Mouse (Mus musculus) kidney, adult 2 months (tissue): ENCODE results near the gene Gm28048. TPM values are rescaled to one million over a fixed set of nuclear protein-coding genes. Genes with fewer than 3 reads are reported as not detected.
A peak's percentile ranks its signal among the peaks of the same experiment; 100 is the strongest.

ENCODE experiments used
- DNase-seq: peaks from one replicate; pipeline ENCODE4 v3.0.0; 2021
- H3K27ac ChIP-seq: fragments of 200-500 bp; 2 replicates; pipeline ENCODE4 v1.5.1; 2012; ENCODE audit warnings: low read depth, low read length, control low read depth, inconsistent platforms; ENCODE audit not compliant: insufficient read depth
- H3K27me3 ChIP-seq: fragments of 200-500 bp; replicated peaks from 2 replicates; pipeline ENCODE4 v1.6.1; 2012; ENCODE audit warnings: mild to moderate bottlenecking, moderate library complexity, low read length, inconsistent platforms; ENCODE audit not compliant: control insufficient read depth, insufficient read depth
- H3K36me3 ChIP-seq: fragments of 200-500 bp; 2 replicates; pipeline ENCODE4 v1.6.1; 2012; ENCODE audit warnings: mild to moderate bottlenecking, moderate library complexity, low read length, inconsistent platforms; ENCODE audit not compliant: control insufficient read depth, insufficient read depth
- H3K4me1 ChIP-seq: fragments of 200-500 bp; 2 replicates; pipeline ENCODE4 v1.6.1; 2011; ENCODE audit warnings: low read length; ENCODE audit not compliant: control insufficient read depth, insufficient read depth
- H3K4me3 ChIP-seq: fragments of 200-500 bp; 2 replicates; pipeline ENCODE4 v1.5.1; 2011; ENCODE audit warnings: mild to moderate bottlenecking, low read depth, low read length, control low read depth; ENCODE audit not compliant: insufficient read depth
- CTCF ChIP-seq: fragments of 200-500 bp; conservative IDR thresholded peaks from 2 replicates; pipeline ENCODE4 v1.5.1; 2011; ENCODE audit warnings: low read depth, mild to moderate bottlenecking, control low read depth, low read length, moderate library complexity, mixed read lengths; ENCODE audit not compliant: insufficient read depth, insufficient read length
- POLR2A ChIP-seq: fragments of 200-500 bp; IDR thresholded peaks from one replicate; pipeline ENCODE4 v1.6.1; 2011; ENCODE audit warnings: low read depth, low read length, control low read depth
- WGBS: fragments of 180-500 bp; shearing (Covaris S2); methylation state at CpG from one replicate; pipeline ENCODE4 v1.1.7; 2018; 5-methylcytosine and 5-hydroxymethylcytosine counted together
- polyA plus RNA-seq: library from polyadenylated mRNA; depleted of rRNA; stranded (reverse); fragments of >200 nt; gene quantifications from 2 replicates; pipeline ENCODE4 v1.2.3, GENCODE M21; 2012

Gm28048 gene
- polyA plus RNA-seq, 1 experiment, result 1.7 TPM

- peaks cover 9% of the 10 kb centered on the region for H3K4me1 ChIP-seq
- no peaks in the 10 kb centered on the region for H3K36me3 ChIP-seq
- TF ChIP-seq POLR2A (no peak), CTCF (no peak)
- DNase-seq, result no peak
- H3K27me3 ChIP-seq, result no peaks in the 10 kb centered on the region
- no peak overlapping the region for H3K4me3 ChIP-seq
- no peak overlapping the region for H3K27ac ChIP-seq
- WGBS, result 44% methylated on average over 1 of the region's 1 CpGs
Observed at GRCm38 (mm10) chr11:22978711-22979110, 3.2 kb downstream of the Gm28048 start.

DNA sequence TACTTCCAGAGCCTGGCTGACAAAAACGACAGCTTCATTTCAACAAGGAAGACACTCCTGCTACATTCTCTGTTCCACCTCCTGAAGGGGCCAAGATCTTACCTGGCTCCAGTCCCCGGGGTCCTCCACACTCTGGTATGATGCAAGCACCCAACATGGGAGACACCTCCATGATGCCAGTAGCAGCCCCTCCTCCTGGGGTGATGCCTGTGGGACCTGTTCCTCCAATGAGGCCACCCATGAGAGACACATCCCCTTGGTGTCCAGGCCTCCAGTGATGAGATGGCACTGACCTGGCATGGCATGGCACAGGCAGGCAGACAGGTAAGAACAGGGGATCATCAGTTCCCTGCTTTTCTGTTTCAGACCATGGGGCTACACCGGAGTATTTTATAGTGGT is 3.7 kb downstream of the Gm28048 start:
- TF ChIP-seq POLR2A, result no peak
- TF ChIP-seq CTCF, result no peak
- no peaks in the 10 kb centered on the region for H3K36me3 ChIP-seq
- peaks cover 9% of the 10 kb centered on the region for H3K4me1 ChIP-seq
- DNase-seq, result no peak
- H3K27ac ChIP-seq, result no peak overlapping the region
- 84% methylated on average over 3 of the region's 3 CpGs for WGBS
- no peak overlapping the region for H3K4me3 ChIP-seq
- H3K27me3 ChIP-seq, result no peaks in the 10 kb centered on the region

DNA sequence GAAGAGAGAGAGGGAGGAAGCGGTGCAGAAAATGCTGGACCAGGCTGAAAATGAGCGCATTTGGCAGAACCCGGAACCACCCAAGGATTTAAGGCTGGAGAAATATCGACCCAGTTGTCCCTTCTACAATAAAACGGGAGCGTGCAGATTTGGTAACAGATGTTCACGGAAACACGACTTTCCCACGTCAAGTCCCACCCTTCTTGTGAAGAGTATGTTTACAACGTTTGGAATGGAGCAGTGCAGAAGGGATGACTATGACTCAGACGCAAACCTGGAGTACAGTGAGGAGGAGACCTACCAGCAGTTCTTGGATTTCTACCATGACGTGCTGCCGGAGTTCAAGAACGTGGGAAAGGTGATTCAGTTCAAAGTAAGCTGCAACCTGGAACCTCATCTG is 8.3 kb downstream of the Gm28048 start:
- H3K36me3 ChIP-seq, result no peaks in the 10 kb centered on the region
- no peak for TF ChIP-seq CTCF
- no peak for TF ChIP-seq POLR2A
- 50% methylated on average over 14 of the region's 14 CpGs for WGBS
- DNase-seq, result no peak
- H3K27me3 ChIP-seq, result no peaks in the 10 kb centered on the region
- no peak overlapping the region for H3K27ac ChIP-seq
- peaks cover 4% of the 10 kb centered on the region; the same call in 1 of the 2 replicates for H3K4me1 ChIP-seq
- peak overlapping the region; percentile 53 for H3K4me3 ChIP-seq

GRCm38 (mm10) chr11:22972746-22973526 is 9.0 kb downstream of the Gm28048 start:
- TF ChIP-seq POLR2A (peak; percentile 22), CTCF (no peak)
- peaks cover 4% of the 10 kb centered on the region; the same call in 1 of the 2 replicates for H3K4me1 ChIP-seq
- DNase-seq, result peak; percentile 93
- H3K4me3 ChIP-seq, result peak overlapping the region; percentile 84
- peak overlapping the region; percentile 48; the same call in 1 of the 2 replicates for H3K27ac ChIP-seq
- no peaks in the 10 kb centered on the region for H3K27me3 ChIP-seq
- no peaks in the 10 kb centered on the region for H3K36me3 ChIP-seq
- WGBS, result 52% methylated on average over 42 of the region's 46 CpGs

DNA sequence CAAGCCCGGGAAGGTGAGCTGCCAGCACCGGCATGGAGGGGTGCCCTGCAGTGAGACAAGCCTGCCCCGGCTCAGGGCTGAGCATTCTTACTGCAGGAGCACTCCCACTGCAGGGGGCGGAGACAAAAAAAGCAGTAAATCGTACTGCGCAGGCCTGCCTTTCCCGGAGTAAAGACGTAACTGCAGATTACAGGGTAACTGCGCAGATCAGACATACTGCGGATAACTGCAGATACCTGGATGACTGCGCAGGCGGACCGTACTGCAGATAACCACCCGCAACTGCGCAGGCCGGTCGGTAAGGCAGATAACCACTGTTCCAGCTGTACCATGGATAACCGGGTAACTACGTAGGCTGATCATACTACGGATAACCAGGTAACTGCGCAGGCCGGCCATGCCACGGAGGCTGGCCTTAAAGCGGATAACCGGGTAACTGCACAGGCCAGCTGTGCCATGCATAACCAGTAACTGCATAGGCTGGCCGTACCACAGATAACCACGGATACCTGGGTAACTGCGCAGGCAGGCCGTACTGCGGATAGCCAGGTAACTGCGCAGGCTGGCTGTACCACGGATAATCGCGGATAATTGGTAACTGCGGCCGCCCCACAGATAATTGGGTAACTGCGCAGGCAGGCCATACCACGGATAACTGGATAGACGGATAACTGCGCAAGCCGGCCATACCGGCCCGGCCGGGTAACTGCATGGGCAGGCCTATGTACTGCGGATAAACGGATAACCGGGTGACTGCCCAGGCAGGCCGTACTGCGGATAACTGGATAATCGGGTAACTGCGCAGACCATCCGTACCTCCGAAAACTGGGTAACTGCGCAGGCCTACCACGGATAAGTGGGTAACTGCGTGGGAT is 9.8 kb downstream of the Gm28048 start, which contains the start of gene Zrsr1:
Gene Zrsr1 (plus strand): TSS at position 171 of the 875 bp plus-strand sequence.
- Histone ChIP-seq H3K27ac (peak within 1 kb of the TSS; percentile 51), H3K27me3 (no peaks in the 10 kb centered on the region), H3K36me3 (no peaks in the 10 kb centered on the region), H3K4me1 (peaks cover 4% of the 10 kb centered on the region; the same call in 1 of the 2 replicates), H3K4me3 (peak within 1 kb of the TSS; percentile 84)
- peak; percentile 89 for DNase-seq
- TF ChIP-seq POLR2A (peak; percentile 87), CTCF (no peak)
- 57% methylated on average over 56 of the region's 56 CpGs for WGBS

DNA sequence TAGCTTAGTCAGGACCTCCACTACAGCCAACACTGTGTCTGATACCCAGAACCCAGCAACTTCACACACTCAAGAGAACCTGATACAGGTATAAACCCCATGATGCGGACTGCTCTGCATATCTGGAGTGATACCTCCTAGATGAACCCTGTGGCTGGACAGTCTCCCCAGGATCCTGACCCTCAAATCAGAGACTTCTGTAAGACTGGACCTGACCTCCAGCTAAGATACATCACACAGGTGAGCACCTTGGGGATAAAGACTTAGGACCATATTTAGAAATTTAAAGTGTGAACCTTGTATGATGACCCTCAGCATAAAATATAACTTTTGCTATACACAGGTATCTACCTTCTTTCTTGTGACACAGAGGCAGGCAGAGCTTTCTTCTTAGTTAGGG is 11.3 kb downstream of the Gm28048 start:
- peaks cover 2% of the 10 kb centered on the region; the same call in 1 of the 2 replicates for H3K4me1 ChIP-seq
- H3K27me3 ChIP-seq, result no peaks in the 10 kb centered on the region; the same call in 1 of the 2 replicates
- no peak overlapping the region for H3K4me3 ChIP-seq
- TF ChIP-seq CTCF (no peak), POLR2A (no peak)
- no peak for DNase-seq
- 97% methylated on average over 1 of the region's 1 CpGs for WGBS
- H3K27ac ChIP-seq, result no peak overlapping the region
- no peaks in the 10 kb centered on the region for H3K36me3 ChIP-seq

DNA sequence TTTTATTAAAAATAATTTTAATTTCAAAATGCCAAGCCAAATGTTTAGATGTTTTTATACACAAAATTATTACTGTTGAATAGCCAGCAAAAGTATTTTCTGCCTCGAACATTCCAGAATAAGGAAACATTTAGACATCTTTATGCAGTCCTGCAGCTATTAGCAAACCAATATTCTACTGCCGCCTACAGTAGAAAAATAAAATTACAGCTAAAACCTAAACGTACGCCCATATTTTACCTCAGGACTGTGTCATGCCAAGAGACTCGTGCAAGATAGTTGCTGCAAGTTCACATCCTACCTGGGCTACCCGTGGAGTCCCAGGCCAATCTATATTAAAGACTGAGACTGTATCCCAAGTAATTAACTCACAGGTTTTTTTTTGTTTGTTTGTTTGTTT is 12.4 kb downstream of the Gm28048 start:
- no peak for TF ChIP-seq CTCF
- no peak for TF ChIP-seq POLR2A
- Histone ChIP-seq H3K4me3 (no peak overlapping the region), H3K27me3 (no peaks in the 10 kb centered on the region; the same call in 1 of the 2 replicates), H3K27ac (no peak overlapping the region), H3K4me1 (no peaks in the 10 kb centered on the region; the same call in 1 of the 2 replicates), H3K36me3 (no peaks in the 10 kb centered on the region)
- 42% methylated on average over 6 of the region's 6 CpGs for WGBS
- DNase-seq, result peak; percentile 51
